Mouse (Mus musculus) intestine, postnatal 0 days (tissue): ENCODE measurements at regions not wholly inside any gene's neighbourhood (a gene's known extent, or its start where the extent isn't known, plus 50 kb on each side); places are given as distances from the start of the nearest gene placed in this dataset.

ENCODE experiments used
- ATAC-seq: fragments of 200-750 bp; cut with Nextera tagmentation; 2 replicates; pipeline ENCODE4 v1.8.0; 2017; ENCODE audit warnings: mild to moderate bottlenecking, moderate TSS enrichment, moderate library complexity
- H3K27ac ChIP-seq: fragments of 300-500 bp; sonication (generic); 2 replicates; pipeline ENCODE4 v1.5.1; 2014; ENCODE audit warnings: mild to moderate bottlenecking, low read depth, low read length, moderate library complexity
- H3K27me3 ChIP-seq: fragments of 300-500 bp; sonication (generic); replicated peaks from 2 replicates; pipeline ENCODE4 v1.6.1; 2014; ENCODE audit warnings: low read length, mixed read lengths; ENCODE audit not compliant: control insufficient read depth, insufficient read depth
- H3K36me3 ChIP-seq: fragments of 300-500 bp; sonication (generic); 2 replicates; pipeline ENCODE4 v1.6.1; 2014; ENCODE audit warnings: mild to moderate bottlenecking, moderate library complexity; ENCODE audit not compliant: control insufficient read depth, insufficient read depth
- H3K4me1 ChIP-seq: fragments of 300-500 bp; sonication (generic); replicated peaks from 2 replicates; pipeline ENCODE4 v1.6.1; 2014; ENCODE audit warnings: antibody characterized with exemption, low read length, mixed read lengths; ENCODE audit not compliant: control insufficient read depth, insufficient read depth
- H3K4me2 ChIP-seq: fragments of 300-500 bp; sonication (generic); replicated peaks from 2 replicates; pipeline ENCODE4 v1.6.1; 2014; ENCODE audit warnings: low read depth, mild to moderate bottlenecking, moderate library complexity
- H3K4me3 ChIP-seq: fragments of 300-500 bp; sonication (generic); 2 replicates; pipeline ENCODE4 v1.5.1; 2014; ENCODE audit warnings: low read depth, low read length
- H3K9ac ChIP-seq: fragments of 300-500 bp; sonication (generic); 2 replicates; pipeline ENCODE4 v1.6.1; 2014; ENCODE audit warnings: mild to moderate bottlenecking, low read depth, low read length
- H3K9me3 ChIP-seq: fragments of 300-500 bp; sonication (generic); 2 replicates; pipeline ENCODE4 v1.6.1; 2016; ENCODE audit warnings: mixed run types; ENCODE audit not compliant: control insufficient read depth
- CTCF ChIP-seq: sonication (generic); IDR thresholded peaks from 2 replicates; pipeline ENCODE4 v1.5.1; 2016; ENCODE audit warnings: low read depth, mild to moderate bottlenecking, control low read depth, antibody characterized with exemption, moderate library complexity
- WGBS: fragments of 180-500 bp; shearing (Covaris S2); extraction: QIAGEN DNeasy Blood & Tissue Kit; methylation state at CpG from one replicate; pipeline ENCODE4 v1.1.7; 2014; 5-methylcytosine and 5-hydroxymethylcytosine counted together

DNA sequence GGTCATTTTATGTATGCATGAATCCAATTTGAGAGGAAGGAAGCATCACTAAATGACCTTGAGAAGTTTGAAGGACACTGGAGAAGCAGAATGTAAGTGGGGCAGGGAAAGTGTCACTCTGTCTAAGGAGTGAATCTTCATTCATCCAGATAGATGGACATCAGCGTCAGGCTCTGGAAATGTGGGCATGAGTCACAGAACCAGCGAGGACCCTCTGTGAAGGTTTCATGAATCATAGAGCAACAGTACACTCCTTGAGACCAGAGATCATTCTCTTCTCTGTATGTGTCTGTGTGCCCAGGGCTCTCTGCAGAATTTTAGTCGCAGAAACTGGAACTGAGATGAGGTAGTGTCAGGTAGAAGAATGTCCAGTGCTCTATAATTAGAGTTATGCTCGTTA, 62.4 kb upstream of the Lypd6 start:
- Histone ChIP-seq H3K9ac (no peak overlapping the region), H3K9me3 (no peaks in the 10 kb centered on the region), H3K36me3 (no peaks in the 10 kb centered on the region), H3K4me2 (no peak overlapping the region), H3K4me3 (no peak overlapping the region), H3K27ac (no peak overlapping the region), H3K4me1 (no peaks in the 10 kb centered on the region), H3K27me3 (no peaks in the 10 kb centered on the region)
- 87% methylated on average over 4 of the region's 4 CpGs for WGBS
- ATAC-seq: no peak
- no peak for TF ChIP-seq CTCF

DNA sequence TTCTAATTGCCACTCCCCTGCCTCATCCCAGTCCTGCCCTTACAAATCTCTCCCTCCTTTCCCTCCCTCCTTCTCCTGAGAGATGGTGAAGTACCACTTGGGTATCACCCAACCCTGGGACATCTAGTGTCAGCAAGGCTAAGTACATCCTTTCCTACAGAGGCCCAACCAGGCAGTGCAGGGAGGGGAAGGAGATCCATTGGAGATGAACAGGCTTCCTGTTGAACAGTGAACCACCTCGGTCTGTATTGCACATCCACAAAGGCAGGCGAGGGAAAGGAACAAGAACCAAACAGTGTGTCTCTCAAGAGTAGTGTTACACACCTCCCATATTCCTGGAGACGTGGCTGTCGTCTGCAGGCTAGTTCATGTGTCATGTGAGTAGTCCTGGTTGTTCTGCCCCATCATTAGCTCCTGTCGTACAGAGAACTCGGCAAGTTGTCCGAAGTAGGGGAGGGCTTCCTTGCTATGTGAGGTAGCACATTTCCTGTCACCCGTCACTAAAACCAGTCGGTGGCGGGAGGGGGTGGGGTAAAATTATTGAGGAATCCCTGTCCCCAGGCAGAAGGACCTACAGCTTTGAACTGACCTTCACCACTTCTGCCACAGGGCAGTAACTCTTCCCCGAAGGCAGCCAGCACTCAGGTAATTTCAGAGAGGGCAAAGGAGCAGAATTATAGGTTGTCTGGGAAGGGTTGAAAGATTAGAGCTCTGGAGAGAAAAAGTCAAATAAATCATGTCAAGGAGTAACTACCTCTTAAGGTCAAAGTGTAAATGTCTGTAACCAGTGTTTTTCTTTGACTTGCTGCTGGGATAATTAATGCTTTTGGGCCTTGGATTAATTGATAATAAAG, 61.3 kb upstream of the Lypd6 start:
- H3K9ac ChIP-seq: no peak overlapping the region
- WGBS: 22% methylated on average over 11 of the region's 11 CpGs
- H3K4me1 ChIP-seq: no peaks in the 10 kb centered on the region
- H3K27ac ChIP-seq: no peak overlapping the region
- no peak for ATAC-seq
- no peak overlapping the region; the same call in 1 of the 2 replicates for H3K4me2 ChIP-seq
- TF ChIP-seq CTCF: no peak
- no peaks in the 10 kb centered on the region for H3K36me3 ChIP-seq
- no peaks in the 10 kb centered on the region for H3K27me3 ChIP-seq
- no peak overlapping the region for H3K4me3 ChIP-seq
- no peaks in the 10 kb centered on the region for H3K9me3 ChIP-seq

DNA sequence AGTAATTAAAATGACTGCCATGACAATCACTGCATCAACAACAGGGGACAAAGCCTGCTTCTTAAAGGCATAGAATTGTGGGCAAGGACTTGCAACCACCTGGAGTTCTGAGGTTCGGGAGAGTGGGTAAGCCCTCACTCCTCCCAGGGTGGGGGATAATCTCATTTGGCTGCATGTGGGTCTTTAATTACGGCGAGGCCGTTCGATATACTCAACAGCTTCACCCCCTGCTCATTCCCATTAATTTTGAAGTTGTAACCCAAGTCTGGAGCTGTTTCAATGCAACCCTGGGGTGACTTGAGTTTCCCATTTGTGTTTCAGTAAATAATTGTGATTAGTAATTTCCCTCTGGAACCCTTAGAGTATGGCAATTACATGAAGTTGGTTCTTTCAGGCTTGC, 57.9 kb upstream of the Lypd6 start:
- no peaks in the 10 kb centered on the region for H3K36me3 ChIP-seq
- no peaks in the 10 kb centered on the region for H3K9me3 ChIP-seq
- H3K4me1 ChIP-seq: no peaks in the 10 kb centered on the region
- no peaks in the 10 kb centered on the region for H3K27me3 ChIP-seq
- no peak for TF ChIP-seq CTCF
- H3K27ac ChIP-seq: no peak overlapping the region
- no peak for ATAC-seq
- 86% methylated on average over 5 of the region's 5 CpGs for WGBS
- no peak overlapping the region for H3K4me2 ChIP-seq
- H3K4me3 ChIP-seq: no peak overlapping the region
- H3K9ac ChIP-seq: no peak overlapping the region

DNA sequence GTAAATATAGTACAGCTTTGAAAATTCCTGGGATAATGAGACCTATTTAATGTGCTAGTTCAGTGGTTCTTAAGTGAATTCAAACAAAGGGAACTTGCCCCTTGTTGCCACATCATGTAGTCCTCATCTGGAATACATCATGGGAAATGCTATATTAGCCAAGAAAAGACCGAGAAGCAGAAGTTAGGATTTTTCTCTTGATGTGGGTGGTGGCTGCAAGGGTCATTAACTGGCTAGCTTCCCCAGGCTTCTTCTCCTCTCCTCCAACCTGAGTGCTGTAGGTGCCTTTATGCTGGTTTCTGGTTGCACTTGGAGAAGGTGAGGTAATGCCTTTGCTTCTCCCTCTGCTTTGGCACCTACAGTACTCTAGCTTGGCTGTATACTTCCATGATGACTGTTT, 55.8 kb upstream of the Lypd6 start:
- H3K4me1 ChIP-seq: no peaks in the 10 kb centered on the region
- H3K9me3 ChIP-seq: no peaks in the 10 kb centered on the region
- TF ChIP-seq CTCF: no peak
- no peak for ATAC-seq
- H3K4me2 ChIP-seq: no peak overlapping the region
- no peak overlapping the region for H3K9ac ChIP-seq
- no peaks in the 10 kb centered on the region for H3K36me3 ChIP-seq
- H3K27me3 ChIP-seq: no peaks in the 10 kb centered on the region
- H3K27ac ChIP-seq: no peak overlapping the region
- H3K4me3 ChIP-seq: no peak overlapping the region
- 69% methylated on average over 1 of the region's 1 CpGs for WGBS

DNA sequence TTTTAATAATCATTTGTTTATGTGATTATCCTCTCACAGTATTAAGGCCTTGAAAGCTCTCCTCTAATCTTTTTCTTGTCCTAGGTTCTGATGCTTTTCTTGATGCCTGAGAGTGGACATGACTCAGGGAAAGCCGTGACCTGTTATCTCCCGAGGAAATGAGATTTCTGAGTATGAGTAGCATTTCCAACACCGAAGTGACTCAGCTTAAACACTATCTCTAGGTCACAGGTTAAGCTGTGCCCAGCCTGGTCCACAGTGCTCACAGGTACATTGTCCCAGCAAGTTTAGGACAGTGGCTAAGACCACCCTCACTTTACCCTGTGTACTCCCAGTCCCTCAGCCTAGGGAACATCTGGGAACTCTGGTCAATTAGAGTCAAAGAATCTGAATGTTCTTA, 53.9 kb upstream of the Lypd6 start:
- H3K9me3 ChIP-seq: no peaks in the 10 kb centered on the region
- no peaks in the 10 kb centered on the region for H3K27me3 ChIP-seq
- ATAC-seq: 0 out of 2 replicates have a peak, but pooled peaks have one; percentile 22
- WGBS: 43% methylated on average over 3 of the region's 3 CpGs
- H3K36me3 ChIP-seq: no peaks in the 10 kb centered on the region
- no peak overlapping the region for H3K9ac ChIP-seq
- no peak for TF ChIP-seq CTCF
- no peak overlapping the region for H3K27ac ChIP-seq
- no peaks in the 10 kb centered on the region for H3K4me1 ChIP-seq
- no peak overlapping the region for H3K4me3 ChIP-seq
- H3K4me2 ChIP-seq: no peak overlapping the region

- 78% methylated on average over 6 of the region's 6 CpGs for WGBS
- Histone ChIP-seq H3K9me3 (no peaks in the 10 kb centered on the region), H3K36me3 (no peaks in the 10 kb centered on the region), H3K4me2 (no peak overlapping the region), H3K9ac (no peak overlapping the region), H3K4me1 (no peaks in the 10 kb centered on the region), H3K27me3 (no peaks in the 10 kb centered on the region), H3K27ac (no peak overlapping the region), H3K4me3 (no peak overlapping the region)
- ATAC-seq: no peak
- no peak for TF ChIP-seq CTCF
Measured at GRCm38 (mm10) chr2:50013248-50013647, 53.0 kb upstream of the Lypd6 start.

- Histone ChIP-seq H3K4me3 (no peak overlapping the region), H3K9ac (no peak overlapping the region), H3K27me3 (no peaks in the 10 kb centered on the region), H3K4me1 (no peaks in the 10 kb centered on the region), H3K36me3 (no peaks in the 10 kb centered on the region), H3K9me3 (no peaks in the 10 kb centered on the region), H3K27ac (no peak overlapping the region), H3K4me2 (no peak overlapping the region)
- ATAC-seq: no peak
- no peak for TF ChIP-seq CTCF
- 79% methylated on average over 5 of the region's 5 CpGs for WGBS
Measured at GRCm38 (mm10) chr2:50013882-50014281, 52.3 kb upstream of the Lypd6 start.
